ENCODE assay signal across 15 mouse cellular contexts in the genomic region with DNA sequence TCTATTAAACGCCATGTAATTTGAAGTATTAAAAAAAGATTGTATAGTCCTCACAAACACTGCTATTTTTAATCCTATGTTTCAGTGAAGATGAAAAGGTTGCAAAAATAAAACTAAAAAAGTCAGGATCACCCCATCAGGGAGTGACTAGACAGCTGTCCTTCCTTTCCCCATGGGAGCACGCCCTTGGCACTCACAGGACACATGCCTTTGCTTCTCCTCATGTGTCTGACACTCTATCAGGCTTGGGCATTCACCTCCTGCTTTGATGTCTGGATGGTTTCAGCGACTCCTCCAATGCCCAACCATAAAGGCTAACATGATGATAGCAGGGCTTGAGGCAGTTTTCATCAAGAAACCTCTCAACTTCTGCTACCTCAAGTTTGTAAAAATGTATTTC. TPM values are rescaled to one million over a fixed set of nuclear protein-coding genes. Genes with fewer than 3 reads are reported as not detected.
"Had no signal": no experiment of that assay in that cellular context is flagged by ENCODE, and none has a peak within 500 bp of the region (broad histone marks: within the 10 kb centered on the region; RNA-seq: fewer than 3 reads in every experiment).

No protein-coding gene starts in this region.

- DNase-seq: lung, adult 18-20 months; lung, embryonic 14.5 days; lung, postnatal 10 days; lung, postnatal 4 days; midbrain, embryonic 14.5 days; right cerebral cortex, postnatal 14 days; spleen, adult 18-20 months; thymus, adult 18-20 months; thymus, postnatal 14 days; thymus, postnatal 4 days had no signal

- H3K9ac ChIP-seq: lung, embryonic 14.5 days; midbrain, embryonic 12.5 days; neural tube, embryonic 12.5 days had no signal

- H3K4me2 ChIP-seq: lung, embryonic 14.5 days; midbrain, embryonic 12.5 days; neural tube, embryonic 12.5 days had no signal

- H3K4me3 ChIP-seq: midbrain, embryonic 10.5 days; midbrain, embryonic 12.5 days; neural tube, embryonic 12.5 days had no signal

- H3K4me1 ChIP-seq: midbrain, embryonic 10.5 days; midbrain, embryonic 12.5 days; neural tube, embryonic 12.5 days had no signal

- H3K36me3 ChIP-seq: midbrain, embryonic 10.5 days; midbrain, embryonic 12.5 days; neural tube, embryonic 12.5 days had no signal

- H3K27ac ChIP-seq: midbrain, embryonic 10.5 days; midbrain, embryonic 12.5 days; neural tube, embryonic 12.5 days had no signal

- H3K27me3 ChIP-seq: midbrain, embryonic 12.5 days; neural tube, embryonic 12.5 days had no signal

- H3K9me3 ChIP-seq: midbrain, embryonic 12.5 days; neural tube, embryonic 12.5 days had no signal

- ATAC-seq: midbrain, embryonic 16.5 days had no signal

RNA-seq across cellular contexts. Expression of gene Gm4737, which starts 12.1 kb away (rescaled TPM):
- total RNA-seq: neutrophil, adult 5-6 weeks had no signal

RNA-seq across cellular contexts. Expression of gene Cd96, which starts 46.9 kb away (rescaled TPM):
- polyA plus RNA-seq: lung, embryonic 14.5 days; midbrain, embryonic 10.5 days; midbrain, embryonic 12.5 days; neural tube, embryonic 12.5 days had no signal
